Mouse (Mus musculus) embryonic fibroblast, embryonic 13.5 days (primary cell): ENCODE measurements around the gene Aip. TPM values are rescaled to one million over a fixed set of nuclear protein-coding genes. Genes with fewer than 3 reads are reported as not detected.
"Not testable (repeated sequence)": the region's sequence is repeated elsewhere in the genome, so short reads cannot be mapped to it uniquely, and the experiment has no call there.

Experiments used
- H3K27ac ChIP-seq: 2 replicates; pipeline ENCODE4 v1.5.1; 2012; ENCODE audit warnings: low read length, control low read depth, inconsistent platforms; ENCODE audit not compliant: insufficient read depth
- H3K4me1 ChIP-seq: 2 replicates; pipeline ENCODE4 v1.6.1; 2011; ENCODE audit warnings: low read length; ENCODE audit not compliant: control insufficient read depth, insufficient read depth
- H3K4me3 ChIP-seq: 2 replicates; pipeline ENCODE4 v1.5.1; 2011; ENCODE audit warnings: mild to moderate bottlenecking, control low read depth, low read length; ENCODE audit not compliant: insufficient read depth
- CTCF ChIP-seq: IDR thresholded peaks from 2 replicates; pipeline ENCODE4 v1.5.1; 2011; ENCODE audit warnings: mild to moderate bottlenecking, control low read depth, low read length, moderate library complexity, borderline replicate concordance; ENCODE audit not compliant: insufficient read depth
- POLR2A ChIP-seq: IDR thresholded peaks from 2 replicates; pipeline ENCODE4 v1.6.1; 2011; ENCODE audit warnings: low read depth, mild to moderate bottlenecking, control low read depth, low read length, moderate library complexity
- polyA plus RNA-seq: library from polyadenylated mRNA; stranded (reverse); fragments of >200 nt; gene quantifications from 2 replicates; pipeline ENCODE4 v1.2.4, GENCODE M21; 2011; ENCODE audit warnings: low read depth; ENCODE audit not compliant: missing spikeins, insufficient read length

Aip gene
- polyA plus RNA-seq, 1 experiment: 72.7 TPM

DNA sequence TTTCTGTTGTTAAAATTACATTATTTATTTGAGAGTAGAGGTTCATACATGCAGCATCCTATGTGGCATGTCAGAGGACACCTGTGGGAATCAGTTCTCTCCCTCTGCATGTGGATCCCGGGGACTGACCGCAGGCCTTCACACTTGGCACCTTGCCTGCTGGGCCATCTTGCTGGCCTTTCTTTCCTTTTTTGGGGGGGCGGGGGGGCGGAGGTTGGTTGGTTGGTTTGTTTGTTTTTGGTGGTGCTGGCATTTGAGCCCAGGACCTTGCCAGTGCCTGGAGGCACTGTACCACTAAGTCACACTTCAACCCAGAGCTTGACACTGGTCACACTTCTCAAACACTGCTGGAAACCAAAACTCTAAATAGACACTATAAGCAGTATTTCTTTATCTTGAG is 8.7 kb upstream of the Aip start:
- H3K4me1 ChIP-seq: peaks cover 5% of the 10 kb centered on the region; the same call in 1 of the 2 replicates
- TF ChIP-seq CTCF: no peak
- no peak for TF ChIP-seq POLR2A

DNA sequence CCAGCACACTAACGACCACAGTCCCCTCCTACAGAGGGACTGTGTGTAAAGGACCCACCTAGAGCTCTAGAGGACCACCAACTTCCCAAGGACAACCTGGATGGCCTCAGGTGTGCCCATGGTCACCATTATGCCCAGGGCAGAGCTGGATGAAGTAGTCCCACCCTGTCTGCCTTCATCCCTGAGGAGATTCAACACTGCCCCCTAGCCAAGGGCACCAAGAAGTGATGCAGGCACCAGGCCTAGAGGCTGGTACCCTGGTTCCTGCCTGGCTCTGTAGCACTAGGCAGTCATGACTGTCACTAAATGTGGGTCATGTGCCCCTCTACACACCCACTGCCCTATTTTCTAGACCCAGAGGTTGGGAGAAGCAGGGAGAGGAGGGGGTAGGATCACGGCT is 6.1 kb upstream of the Aip start:
- H3K27ac ChIP-seq: no peak overlapping the region
- no peak overlapping the region for H3K4me3 ChIP-seq
- TF ChIP-seq POLR2A: no peak
- 0 out of 2 replicates have a peak, but pooled peaks have one; percentile 20 for TF ChIP-seq CTCF
- H3K4me1 ChIP-seq: peaks cover 5% of the 10 kb centered on the region; the same call in 1 of the 2 replicates

More for the DNA sequence above, 8.7 kb upstream of the Aip start:
- Histone ChIP-seq H3K27ac (no peak overlapping the region; the same call in 1 of the 2 replicates), H3K4me3 (no peak overlapping the region)

DNA sequence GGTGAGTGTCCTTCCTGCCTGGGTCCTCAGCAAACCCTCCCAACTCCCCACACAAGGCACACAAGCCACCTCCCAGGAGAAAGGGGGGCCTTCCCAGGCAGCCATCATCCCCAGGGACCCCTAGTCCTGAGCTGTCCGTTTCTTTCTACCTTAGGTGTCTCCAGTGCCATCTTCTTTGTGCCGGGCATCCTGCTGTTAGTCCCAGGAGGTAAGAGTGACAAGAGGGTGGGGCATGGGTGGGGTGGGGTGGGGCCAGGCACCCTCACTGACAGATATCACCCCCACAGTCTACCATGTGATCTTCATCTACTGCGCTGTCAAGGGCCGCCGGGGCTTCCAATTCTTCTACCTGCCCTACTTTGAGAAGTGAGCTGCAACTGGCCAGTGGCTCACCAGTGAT is 5.4 kb upstream of the Aip start:
- TF ChIP-seq CTCF (no peak), POLR2A (no peak)
- no peak overlapping the region for H3K27ac ChIP-seq
- no peak overlapping the region for H3K4me3 ChIP-seq
- H3K4me1 ChIP-seq: peaks cover 5% of the 10 kb centered on the region; the same call in 1 of the 2 replicates

DNA sequence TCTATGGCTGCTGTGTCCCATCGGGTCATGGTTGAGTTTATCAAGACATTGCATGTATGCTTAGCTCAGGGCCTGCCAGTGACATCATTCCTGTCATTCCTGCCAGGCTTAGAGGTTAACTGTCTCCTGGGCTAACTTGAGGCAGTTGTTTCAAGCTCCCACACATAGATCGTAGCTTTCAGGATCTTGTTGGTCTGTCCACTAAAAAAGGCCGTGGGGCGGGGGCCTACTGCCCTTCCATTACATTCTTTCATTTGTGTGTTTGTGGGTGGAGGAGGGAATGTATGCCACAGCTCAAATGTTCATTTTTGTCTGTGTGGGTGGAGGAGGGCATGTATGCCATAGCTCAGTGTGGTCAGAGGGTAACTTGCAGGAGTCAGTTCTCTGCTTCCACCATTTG is 4.4 kb upstream of the Aip start:
- H3K4me1 ChIP-seq: peaks cover 5% of the 10 kb centered on the region; the same call in 1 of the 2 replicates
- H3K27ac ChIP-seq: peak overlapping the region; percentile 41; the same call in 1 of the 2 replicates
- H3K4me3 ChIP-seq: no peak overlapping the region
- TF ChIP-seq CTCF (no peak), POLR2A (no peak)

DNA sequence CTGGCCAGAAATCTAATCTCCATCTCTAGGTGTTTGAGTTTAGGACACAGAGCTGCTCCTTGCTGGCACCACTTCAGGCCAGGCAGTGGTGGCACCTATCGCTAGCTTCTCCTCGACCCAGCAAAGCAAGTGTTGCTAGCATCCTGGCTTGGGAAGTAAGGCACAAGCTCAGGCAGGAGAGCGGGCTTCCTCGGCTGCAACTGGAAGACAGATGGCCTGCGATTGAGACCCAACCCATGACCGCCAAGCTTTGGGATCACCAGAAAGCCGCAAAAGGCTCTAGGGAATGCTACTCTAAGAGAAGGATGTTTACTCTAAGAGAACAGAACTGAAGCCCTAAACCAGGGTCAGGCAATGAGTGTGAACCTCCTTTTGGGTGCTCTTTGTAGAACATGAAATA is 3.8 kb upstream of the Aip start:
- Histone ChIP-seq H3K4me1 (peaks cover 3% of the 10 kb centered on the region; the same call in 1 of the 2 replicates), H3K4me3 (no peak overlapping the region), H3K27ac (no peak overlapping the region)
- TF ChIP-seq POLR2A (no peak), CTCF (no peak)

DNA sequence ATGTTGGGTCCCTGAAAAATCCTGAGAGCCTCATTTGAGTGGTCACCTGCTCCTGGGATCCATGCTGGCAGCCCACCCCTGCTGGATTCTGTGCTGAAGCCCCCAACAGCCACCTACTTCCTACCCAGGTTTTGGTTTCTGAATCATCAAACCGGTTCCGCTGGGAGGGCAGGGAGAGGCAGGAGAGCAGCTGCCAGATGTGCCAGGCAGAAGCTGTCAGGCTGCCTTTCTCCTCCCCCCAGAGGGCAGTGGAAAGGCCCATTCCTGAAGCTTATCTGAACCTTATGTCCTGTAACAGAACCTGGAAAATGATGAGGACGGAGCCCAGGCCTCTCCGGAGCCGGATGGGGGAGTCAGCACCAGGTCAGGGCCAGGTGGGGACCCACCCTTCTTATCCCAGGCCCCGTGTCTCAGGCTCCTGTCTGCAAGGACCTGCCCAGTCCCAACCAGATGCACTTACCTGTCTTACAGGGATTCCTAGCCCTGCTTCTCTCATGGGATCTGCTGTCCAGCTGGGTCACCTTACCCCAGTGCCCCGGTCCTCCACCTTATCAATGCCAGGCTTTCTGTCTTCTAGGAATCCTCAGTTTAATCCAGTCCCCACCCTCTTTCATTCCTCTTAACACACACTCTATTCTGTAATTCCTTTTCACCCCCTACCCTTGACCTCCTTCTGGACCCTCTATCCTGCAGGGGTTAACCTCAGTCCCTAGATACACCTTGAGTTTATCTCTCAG is 1.3 kb upstream of the Aip start:
- H3K4me1 ChIP-seq: peaks cover 3% of the 10 kb centered on the region; the same call in 1 of the 2 replicates
- TF ChIP-seq CTCF (no peak), POLR2A (no peak)
- H3K4me3 ChIP-seq: peak overlapping the region; percentile 96
- H3K27ac ChIP-seq: peak overlapping the region; percentile 5; the same call in 1 of the 2 replicates

DNA sequence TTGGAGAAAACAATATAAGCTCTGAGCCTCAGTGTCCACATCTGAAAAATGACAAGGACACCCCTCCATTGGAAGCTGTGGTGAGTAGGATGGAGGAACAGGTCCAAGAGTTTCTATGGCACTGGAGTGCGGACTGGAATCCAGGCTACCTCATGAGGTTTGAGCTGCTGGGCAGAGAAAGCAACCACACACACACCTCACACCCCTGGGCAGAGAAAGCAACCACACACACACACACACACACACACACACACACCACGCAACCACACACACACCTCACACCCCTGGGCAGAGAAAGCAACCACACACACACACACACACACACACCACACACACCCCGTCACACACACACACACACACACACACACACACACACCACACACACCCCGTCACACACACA is 390 bp downstream of the Aip start:
- 0 out of 2 replicates have a peak overlapping the region, but pooled peaks have one; percentile 29 for H3K27ac ChIP-seq

DNA sequence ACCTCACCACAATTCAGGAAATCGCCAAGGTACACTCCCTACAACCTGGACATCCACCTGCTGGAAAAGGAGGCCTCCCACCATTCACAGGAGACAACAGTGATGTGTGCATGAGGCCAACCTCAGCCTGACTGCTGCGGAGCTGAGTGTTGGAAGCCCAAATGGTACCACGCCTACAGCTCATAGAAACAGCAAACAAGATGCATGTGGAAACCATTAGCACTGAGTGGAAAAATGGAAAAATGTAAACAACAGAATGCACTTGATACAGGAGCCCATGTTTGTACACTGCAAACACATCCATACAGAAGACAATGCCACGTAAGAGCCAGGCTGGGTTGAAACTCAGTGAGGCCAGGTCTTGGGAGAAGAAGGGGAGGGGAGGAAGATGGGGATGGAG is 1.2 kb downstream of the Aip start:
- no peak overlapping the region for H3K4me3 ChIP-seq
- TF ChIP-seq CTCF (no peak), POLR2A (no peak)
- no peaks in the 10 kb centered on the region for H3K4me1 ChIP-seq
- H3K27ac ChIP-seq: no peak overlapping the region

More for the DNA sequence above, 390 bp downstream of the Aip start:
- peak overlapping the region; percentile 35; the same call in 1 of the 2 replicates for H3K4me3 ChIP-seq
- not testable (repeated sequence) for H3K4me1 ChIP-seq

DNA sequence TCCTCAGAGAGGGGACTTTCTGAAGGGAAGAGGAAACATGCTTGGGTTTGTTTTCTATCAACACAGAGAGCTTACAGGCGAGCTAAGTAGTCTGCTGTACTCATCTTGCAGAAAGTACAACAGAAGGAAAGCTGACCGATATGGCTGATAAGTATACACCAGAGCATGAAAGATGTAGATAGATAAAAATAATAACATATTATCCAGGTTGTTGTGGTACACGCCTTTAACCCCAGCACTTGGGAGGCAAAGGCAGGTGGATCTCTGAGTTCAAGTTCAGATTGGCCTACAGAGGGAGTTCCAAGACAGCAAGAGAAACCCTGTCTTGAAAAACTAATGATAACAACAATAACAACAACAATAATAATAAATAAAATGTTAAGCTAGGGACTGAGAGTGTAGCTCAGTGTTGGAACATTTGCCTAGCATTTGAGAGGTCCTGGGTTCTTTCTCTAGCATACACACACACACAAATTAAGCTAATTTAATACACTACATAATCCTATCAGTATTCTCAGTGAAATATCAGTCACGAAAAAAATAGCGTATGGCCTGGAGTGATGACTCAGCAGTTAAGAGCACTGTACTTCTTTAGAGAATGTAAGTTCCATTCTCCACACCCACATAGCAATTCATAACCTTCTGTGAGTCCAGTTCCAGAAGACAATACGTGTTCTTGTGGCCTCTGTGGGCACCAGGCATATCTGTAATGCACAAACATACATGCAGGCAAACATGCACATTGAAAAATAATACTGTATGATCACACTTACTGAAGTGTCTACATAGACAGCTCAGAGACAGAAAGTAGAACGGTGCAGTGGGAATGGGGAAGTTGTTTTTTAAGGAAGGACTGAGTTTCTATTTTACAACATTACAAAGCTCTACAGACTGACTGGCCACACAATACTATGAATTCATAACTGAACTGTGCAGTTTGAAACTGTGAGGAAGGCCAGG is 3.0 kb downstream of the Aip start:
- Histone ChIP-seq H3K4me1 (no peaks in the 10 kb centered on the region), H3K27ac (peak overlapping the region; percentile 16; the same call in 1 of the 2 replicates), H3K4me3 (no peak overlapping the region)
- no peak for TF ChIP-seq POLR2A
- no peak for TF ChIP-seq CTCF

DNA sequence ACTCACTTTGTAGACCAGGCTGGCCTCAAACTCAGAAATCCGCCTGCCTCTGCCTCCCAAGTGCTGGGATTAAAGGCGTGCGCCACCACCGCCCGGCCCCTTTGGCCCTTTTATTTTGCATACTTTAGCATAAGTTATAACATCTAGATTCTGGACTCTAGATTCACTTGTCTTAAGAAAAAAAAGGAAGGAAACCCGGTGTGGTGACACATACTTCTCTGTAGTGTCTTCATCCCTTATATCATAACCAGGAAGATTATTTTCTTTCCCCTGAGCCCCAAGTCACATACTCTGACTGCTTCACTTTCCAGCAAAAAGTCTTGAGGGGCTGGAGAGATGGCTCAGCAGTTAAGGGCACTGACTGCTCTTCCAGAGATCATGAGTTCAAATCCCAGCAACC is 3.8 kb downstream of the Aip start:
- not testable (repeated sequence) for H3K4me3 ChIP-seq, H3K4me1 ChIP-seq, H3K27ac ChIP-seq
